Mouse (Mus musculus): ENCODE measurements around the gene Tll1. TPM values are rescaled to one million over a fixed set of nuclear protein-coding genes. Genes with fewer than 3 reads are reported as not detected.

The Tll1 gene
- 1 to 10 TPM; 2.1 to 3.4 (median 2.3) TPM for total RNA-seq (2022)

- DNase-seq (ENCODE audit: low spot score in 2 of 2): peak in 1 of 2 experiments; percentile 4
Measured at GRCm38 (mm10) chr8:64206024-64206385, at the start of gene Tll1. Tll1 (minus strand) TSS chr8:64206271.

GRCm38 (mm10) chr8:64238645-64239044 lies 32.6 kb upstream of the Tll1 start:
- no peak for DNase-seq (ENCODE audit: low spot score in 2 of 2)

- DNase-seq (ENCODE audit: low spot score in 2 of 2): no peak
Measured at GRCm38 (mm10) chr8:64221600-64221999, 15.5 kb upstream of the Tll1 start.

- DNase-seq (ENCODE audit: low spot score in 2 of 2): no peak
Measured at GRCm38 (mm10) chr8:64217644-64218043, 11.6 kb upstream of the Tll1 start.

- no peak for DNase-seq (ENCODE audit: low spot score in 2 of 2)
Measured at GRCm38 (mm10) chr8:64216252-64216651, 10.2 kb upstream of the Tll1 start.

- DNase-seq (ENCODE audit: low spot score in 2 of 2): no peak
Measured at GRCm38 (mm10) chr8:64215374-64215773, 9.3 kb upstream of the Tll1 start.

- DNase-seq (ENCODE audit: low spot score in 2 of 2): no peak
Measured at GRCm38 (mm10) chr8:64214906-64215305, 8.8 kb upstream of the Tll1 start.

GRCm38 (mm10) chr8:64206411-64206861 lies 365 bp upstream of the Tll1 start:
- peak in 1 of 2 experiments; percentile 15 for DNase-seq (ENCODE audit: low spot score in 2 of 2)

GRCm38 (mm10) chr8:64205321-64206023 lies 599 bp downstream of the Tll1 start:
- DNase-seq (ENCODE audit: low spot score in 2 of 2): peak in 1 of 2 experiments; percentile 24

GRCm38 (mm10) chr8:64204801-64205311 lies 1.2 kb downstream of the Tll1 start:
- DNase-seq (ENCODE audit: low spot score in 2 of 2): peak in 1 of 2 experiments; percentile 4

- DNase-seq (ENCODE audit: low spot score in 2 of 2): peak; percentile 13 to 24
Measured at GRCm38 (mm10) chr8:64204167-64204566, 1.9 kb downstream of the Tll1 start.

GRCm38 (mm10) chr8:64198326-64198725 lies 7.7 kb downstream of the Tll1 start:
- DNase-seq (ENCODE audit: low spot score in 2 of 2): no peak

- no peak for DNase-seq (ENCODE audit: low spot score in 2 of 2)
Measured at GRCm38 (mm10) chr8:64193421-64193820, 12.7 kb downstream of the Tll1 start.

GRCm38 (mm10) chr8:64187881-64188280 lies 18.2 kb downstream of the Tll1 start:
- DNase-seq (ENCODE audit: low spot score in 2 of 2): no peak

GRCm38 (mm10) chr8:64176931-64177330 lies 29.1 kb downstream of the Tll1 start:
- DNase-seq (ENCODE audit: low spot score in 2 of 2): no peak

GRCm38 (mm10) chr8:64174916-64175315 lies 31.2 kb downstream of the Tll1 start:
- no peak for DNase-seq (ENCODE audit: low spot score in 2 of 2)

- no peak for DNase-seq (ENCODE audit: low spot score in 2 of 2)
Measured at GRCm38 (mm10) chr8:64173759-64174158, 32.3 kb downstream of the Tll1 start.

GRCm38 (mm10) chr8:64152899-64153891 lies 52.9 kb downstream of the Tll1 start:
- no peak for DNase-seq (ENCODE audit: low spot score in 2 of 2)

GRCm38 (mm10) chr8:64152216-64152804 lies 53.8 kb downstream of the Tll1 start:
- DNase-seq (ENCODE audit: low spot score in 2 of 2): peak in 1 of 2 experiments; percentile 42

- peak in 1 of 2 experiments; percentile 25 for DNase-seq (ENCODE audit: low spot score in 2 of 2)
Measured at GRCm38 (mm10) chr8:64136593-64136992, 69.5 kb downstream of the Tll1 start.

GRCm38 (mm10) chr8:64107190-64107589 lies 98.9 kb downstream of the Tll1 start:
- no peak for DNase-seq (ENCODE audit: low spot score in 2 of 2)
